Mouse (Mus musculus) ES-Bruce4 (cell line): ENCODE measurements around the gene Kmt2b. TPM values are rescaled to one million over a fixed set of nuclear protein-coding genes. Genes with fewer than 3 reads are reported as not detected.
A peak's percentile ranks its signal among the peaks of the same experiment; 100 is the strongest.

ENCODE experiments used
- H3K27ac ChIP-seq: 2 replicates; pipeline ENCODE4 v1.5.1; 2012; ENCODE audit warnings: low read length, inconsistent platforms; ENCODE audit not compliant: insufficient read depth
- H3K27me3 ChIP-seq: 2 replicates; pipeline ENCODE4 v1.6.1; 2012; ENCODE audit warnings: mild to moderate bottlenecking, low read length, inconsistent platforms; ENCODE audit not compliant: control insufficient read depth, poor library complexity, insufficient read depth, severe bottlenecking
- H3K36me3 ChIP-seq: 2 replicates; pipeline ENCODE4 v1.6.1; 2012; ENCODE audit warnings: inconsistent platforms, mild to moderate bottlenecking, low read length, moderate library complexity; ENCODE audit not compliant: control insufficient read depth, poor library complexity, insufficient read depth, severe bottlenecking
- H3K4me1 ChIP-seq: one replicate; pipeline ENCODE4 v1.8.1; 2011; ENCODE audit warnings: low read length; ENCODE audit not compliant: control insufficient read depth, insufficient read depth
- H3K4me3 ChIP-seq: 2 replicates; pipeline ENCODE4 v1.5.1; 2011; ENCODE audit warnings: low read depth, mild to moderate bottlenecking, low read length
- H3K9ac ChIP-seq: 2 replicates; pipeline ENCODE4 v1.6.1; 2012; ENCODE audit warnings: low read depth, mild to moderate bottlenecking, inconsistent platforms; ENCODE audit not compliant: poor library complexity, severe bottlenecking
- H3K9me3 ChIP-seq: replicated peaks from 2 replicates; pipeline ENCODE4 v1.6.1; 2012; ENCODE audit warnings: mild to moderate bottlenecking, low read length, inconsistent platforms; ENCODE audit not compliant: control insufficient read depth, poor library complexity, insufficient read depth, severe bottlenecking
- CTCF ChIP-seq: IDR thresholded peaks from one replicate; pipeline ENCODE4 v1.8.1; 2011; ENCODE audit warnings: low read depth, low read length
- EP300 ChIP-seq: IDR thresholded peaks from 2 replicates; pipeline ENCODE4 v1.6.1; 2011; ENCODE audit warnings: low read depth, low read length; ENCODE audit not compliant: insufficient read depth
- POLR2A ChIP-seq: IDR thresholded peaks from one replicate; pipeline ENCODE4 v1.8.1; 2011; ENCODE audit warnings: low read length; ENCODE audit not compliant: insufficient read depth
- polyA plus RNA-seq: library from polyadenylated mRNA; stranded (reverse); fragments of >200 nt; gene quantifications from 2 replicates; pipeline ENCODE4 v1.2.4, GENCODE M21; 2011; ENCODE audit warnings: low read depth; ENCODE audit not compliant: missing spikeins, insufficient read depth, insufficient read length

Kmt2b gene
- 70.2 and 81.4 TPM in 2 replicates for polyA plus RNA-seq

GRCm38 (mm10) chr7:30588676-30589434 lies at the start of gene Kmt2b:
Gene Kmt2b (minus strand): TSS chr7:30588726.
- Histone ChIP-seq H3K4me3 (peak within 1 kb of the TSS; percentile 100), H3K27me3 (no peaks in the 10 kb centered on the region), H3K9me3 (no peaks in the 10 kb centered on the region), H3K4me1 (peaks cover 4% of the 10 kb centered on the region), H3K9ac (peak within 1 kb of the TSS; percentile 98), H3K36me3 (peaks cover 25% of the 10 kb centered on the region), H3K27ac (peak within 1 kb of the TSS; percentile 66)
- TF ChIP-seq EP300 (no peak), CTCF (no peak), POLR2A (no peak)

- Histone ChIP-seq H3K4me3 (no peak overlapping the region), H3K27ac (no peak overlapping the region), H3K36me3 (peaks cover 6% of the 10 kb centered on the region), H3K9me3 (no peaks in the 10 kb centered on the region), H3K27me3 (no peaks in the 10 kb centered on the region), H3K4me1 (peaks cover 3% of the 10 kb centered on the region), H3K9ac (no peak overlapping the region)
- no peak for TF ChIP-seq POLR2A
Observed at GRCm38 (mm10) chr7:30636395-30636794, 47.9 kb upstream of the Kmt2b start.

GRCm38 (mm10) chr7:30635752-30636151 lies 47.2 kb upstream of the Kmt2b start, which contains the start of gene Etv2:
Gene Etv2 (minus strand): TSS chr7:30635852.
- peaks cover 3% of the 10 kb centered on the region for H3K4me1 ChIP-seq
- no peak for TF ChIP-seq EP300
- no peak for TF ChIP-seq POLR2A
- no peak for TF ChIP-seq CTCF
- no peaks in the 10 kb centered on the region for H3K27me3 ChIP-seq
- H3K9ac ChIP-seq: peak within 1 kb of the TSS; percentile 30; the same call in 1 of the 2 replicates
- no peaks in the 10 kb centered on the region for H3K9me3 ChIP-seq
- peaks cover under 1% of the 10 kb centered on the region for H3K36me3 ChIP-seq
- H3K27ac ChIP-seq: no peak within 1 kb of the TSS
- peak within 1 kb of the TSS; percentile 26 for H3K4me3 ChIP-seq

- Histone ChIP-seq H3K4me3 (peak overlapping the region; percentile 26), H3K9ac (peak overlapping the region; percentile 30; the same call in 1 of the 2 replicates), H3K36me3 (no peaks in the 10 kb centered on the region), H3K4me1 (peaks cover 2% of the 10 kb centered on the region), H3K27me3 (no peaks in the 10 kb centered on the region), H3K9me3 (no peaks in the 10 kb centered on the region), H3K27ac (no peak overlapping the region)
- TF ChIP-seq EP300 (no peak), CTCF (peak; percentile 82)
Observed at GRCm38 (mm10) chr7:30634621-30635020, 46.1 kb upstream of the Kmt2b start.

GRCm38 (mm10) chr7:30633762-30634412 lies 45.4 kb upstream of the Kmt2b start:
- Histone ChIP-seq H3K36me3 (no peaks in the 10 kb centered on the region), H3K4me1 (peaks cover 1% of the 10 kb centered on the region), H3K9ac (peak overlapping the region; percentile 11; the same call in 1 of the 2 replicates), H3K9me3 (no peaks in the 10 kb centered on the region), H3K4me3 (peak overlapping the region; percentile 21), H3K27ac (no peak overlapping the region), H3K27me3 (no peaks in the 10 kb centered on the region)
- TF ChIP-seq CTCF: no peak
- TF ChIP-seq POLR2A: no peak
- no peak for TF ChIP-seq EP300

GRCm38 (mm10) chr7:30629013-30629412 lies 40.5 kb upstream of the Kmt2b start:
- TF ChIP-seq CTCF (no peak), EP300 (no peak)
- Histone ChIP-seq H3K27me3 (no peaks in the 10 kb centered on the region), H3K9ac (no peak overlapping the region), H3K9me3 (no peaks in the 10 kb centered on the region), H3K27ac (no peak overlapping the region), H3K4me3 (no peak overlapping the region), H3K4me1 (no peaks in the 10 kb centered on the region), H3K36me3 (peaks cover 3% of the 10 kb centered on the region; the same call in 1 of the 2 replicates)
